In genomic region chr8:105565952-105566702, GRCm38 (mm10) we compare ENCODE assay signal across 8 mouse cellular contexts. TPM values are rescaled to one million over a fixed set of nuclear protein-coding genes. Genes with fewer than 3 reads are reported as not detected.
A peak's percentile ranks its signal among the peaks of the same experiment; 100 is the strongest.
DNase-seq lines count a peak whose midpoint lies in the region; ATAC-seq lines count a peak whose summit lies in the region.

Gene Atp6v0d1 (minus strand): TSS chr8:105566047.

- peak within 1 kb of the TSS; percentile 80 for H3K4me2 ChIP-seq in kidney, embryonic 15.5 days

- peak within 1 kb of the TSS; percentile 89 for H3K9ac ChIP-seq in kidney, embryonic 15.5 days

- peaks cover 7% of the 10 kb centered on the region; the same call in 1 of the 2 replicates for H3K36me3 ChIP-seq in heart, embryonic 10.5 days
- peaks cover 13% of the 10 kb centered on the region for H3K36me3 ChIP-seq in kidney, embryonic 15.5 days

- peak; percentile 98 to 99 for DNase-seq in B cell, adult 2 months
- peak; percentile 100 for DNase-seq in brain, adult 2 months (ENCODE audit: low read depth, low spot score)
- peak; percentile 99 for DNase-seq in heart, embryonic 10.5 days (ENCODE audit: low spot score)
- peak; percentile 100 for DNase-seq in liver
- peak; percentile 99 to 100 for DNase-seq in spleen, postnatal 4 days (ENCODE audit: low spot score in 2 of 2)

- peak within 1 kb of the TSS; percentile 90 for H3K27ac ChIP-seq in heart, embryonic 10.5 days
- peak within 1 kb of the TSS; percentile 88 for H3K27ac ChIP-seq in kidney, embryonic 15.5 days

- H3K9me3 ChIP-seq in heart, embryonic 10.5 days = no peaks in the 10 kb centered on the region
- no peaks in the 10 kb centered on the region for H3K9me3 ChIP-seq in kidney, embryonic 15.5 days (replicated peaks)

- H3K4me3 ChIP-seq in heart, embryonic 10.5 days = peak within 1 kb of the TSS; percentile 78
- peak within 1 kb of the TSS; percentile 93 for H3K4me3 ChIP-seq in kidney, embryonic 15.5 days (replicated peaks)

- peaks cover 20% of the 10 kb centered on the region for H3K4me1 ChIP-seq in heart, embryonic 10.5 days
- H3K4me1 ChIP-seq in kidney, embryonic 15.5 days = peaks cover 25% of the 10 kb centered on the region

- H3K27me3 ChIP-seq in heart, embryonic 10.5 days (ENCODE audit: insufficient read depth, poor library complexity, severe bottlenecking) = peaks cover 13% of the 10 kb centered on the region
- H3K27me3 ChIP-seq in kidney, embryonic 15.5 days = 0 out of 2 replicates have a peak, but pooled peaks cover 7% of the 10 kb centered on the region

- WGBS in heart, embryonic 10.5 days = 3% methylated on average over 51 of the region's 53 CpGs
- WGBS in kidney, embryonic 15.5 days = 2% methylated on average over 53 of the region's 53 CpGs

- peak; percentile 92 for ATAC-seq in erythroblast, adult 5-6 weeks (replicated peaks; ENCODE audit: low FRiP score, poor library complexity, severe bottlenecking)
- ATAC-seq in kidney, embryonic 15.5 days (replicated peaks; ENCODE audit: low FRiP score) = peak; percentile 99
- ATAC-seq in monocyte, adult 5-6 weeks (replicated peaks; ENCODE audit: insufficient number of reproducible peaks, low FRiP score, low TSS enrichment, poor library complexity, severe bottlenecking) = peak; percentile 85

RNA-seq across cellular contexts. Expression of gene Atp6v0d1, which starts in this region (rescaled TPM):
- total RNA-seq in erythroblast, adult 5-6 weeks (2015; ENCODE audit: low replicate concordance) = 72.8 and 90.9 TPM in 2 replicates
- total RNA-seq in erythroblast, adult 5-6 weeks (2017; ENCODE audit: low replicate concordance) = 46.0 and 50.9 TPM in 2 replicates
- polyA plus RNA-seq in heart, embryonic 10.5 days (2016; fragmentation: Nextera tagmentation; extraction: Ambion mirVana) = 69.7 and 70.6 TPM in 2 replicates
- polyA plus RNA-seq in kidney, embryonic 15.5 days (2015; fragmentation: Nextera tagmentation; extraction: Ambion mirVana) = 85.8 and 88.3 TPM in 2 replicates
- total RNA-seq in monocyte, adult 5-6 weeks (2017) = 62.8 to 77.2 TPM (median 68.8 TPM) in 3 replicates

Comparison
In these comparisons a context has a peak if more than half of its experiments do, and no peak if none do; other contexts are left out.
1. Peak in every context shown above with its lines: DNase-seq, ATAC-seq, H3K4me3 ChIP-seq and H3K27ac ChIP-seq.